Mouse (Mus musculus) lung, postnatal 36 days (tissue): Measurements from ENCODE around the gene Arrdc4.
A peak's percentile ranks its signal among the peaks of the same experiment; 100 is the strongest.

Experiments
- DNase-seq: peaks from one replicate; pipeline ENCODE4 v3.0.0; 2022; ENCODE audit warnings: mixed read lengths

Arrdc4 gene

GRCm38 (mm10) chr7:68748761-68749635 lies at the start of gene Arrdc4:
Gene Arrdc4 (minus strand): TSS chr7:68749241.
- DNase-seq = peak; percentile 99

- no peak for DNase-seq
Observed at GRCm38 (mm10) chr7:68795578-68795977, 46.5 kb upstream of the Arrdc4 start.

GRCm38 (mm10) chr7:68788711-68789110 lies 39.7 kb upstream of the Arrdc4 start:
- DNase-seq = no peak

GRCm38 (mm10) chr7:68771757-68772094 lies 22.7 kb upstream of the Arrdc4 start:
- DNase-seq = no peak

GRCm38 (mm10) chr7:68770894-68771756 lies 22.1 kb upstream of the Arrdc4 start:
- no peak for DNase-seq

- DNase-seq = no peak
Observed at GRCm38 (mm10) chr7:68765926-68766325, 16.9 kb upstream of the Arrdc4 start.

GRCm38 (mm10) chr7:68759148-68759724 lies 10.2 kb upstream of the Arrdc4 start:
- DNase-seq = no peak

- no peak for DNase-seq
Observed at GRCm38 (mm10) chr7:68756656-68757204, 7.7 kb upstream of the Arrdc4 start.

GRCm38 (mm10) chr7:68749919-68750318 lies 878 bp upstream of the Arrdc4 start:
- DNase-seq = peak; percentile 65

GRCm38 (mm10) chr7:68748361-68748760 lies 680 bp downstream of the Arrdc4 start:
- peak; percentile 61 for DNase-seq

GRCm38 (mm10) chr7:68744616-68745015 lies 4.4 kb downstream of the Arrdc4 start:
- no peak for DNase-seq

GRCm38 (mm10) chr7:68744206-68744605 lies 4.8 kb downstream of the Arrdc4 start:
- no peak for DNase-seq

GRCm38 (mm10) chr7:68740763-68741162 lies 8.3 kb downstream of the Arrdc4 start:
- no peak for DNase-seq

- peak; percentile 23 for DNase-seq
Observed at GRCm38 (mm10) chr7:68738676-68739399, 10.2 kb downstream of the Arrdc4 start.

GRCm38 (mm10) chr7:68726380-68726779 lies 22.7 kb downstream of the Arrdc4 start:
- DNase-seq = no peak

GRCm38 (mm10) chr7:68724711-68725110 lies 24.3 kb downstream of the Arrdc4 start:
- no peak for DNase-seq

- no peak for DNase-seq
Observed at GRCm38 (mm10) chr7:68721520-68721919, 27.5 kb downstream of the Arrdc4 start.

- DNase-seq = no peak
Observed at GRCm38 (mm10) chr7:68717988-68718387, 31.1 kb downstream of the Arrdc4 start.

- DNase-seq = peak; percentile 84
Observed at GRCm38 (mm10) chr7:68717498-68717897, 31.5 kb downstream of the Arrdc4 start.

GRCm38 (mm10) chr7:68716926-68717325 lies 32.1 kb downstream of the Arrdc4 start:
- DNase-seq = no peak

GRCm38 (mm10) chr7:68712928-68713327 lies 36.1 kb downstream of the Arrdc4 start:
- DNase-seq = peak; percentile 49

- DNase-seq = peak; percentile 20
Observed at GRCm38 (mm10) chr7:68712425-68712824, 36.6 kb downstream of the Arrdc4 start.

GRCm38 (mm10) chr7:68709319-68709573 lies 39.8 kb downstream of the Arrdc4 start:
- DNase-seq = no peak
